In genomic region chr1:159702038-159702437, GRCm38 (mm10) we compare ENCODE assay signal across 11 mouse cellular contexts.
DNase-seq lines count a peak whose midpoint lies in the region; ATAC-seq lines count a peak whose summit lies in the region.
"Had no signal": no experiment of that assay in that cellular context is flagged by ENCODE, and none has a peak within 500 bp of the region (broad histone marks: within the 10 kb centered on the region; RNA-seq: fewer than 3 reads in every experiment).

No protein-coding gene starts in this region.

- H3K4me3 ChIP-seq in heart, embryonic 12.5 days: no peak overlapping the region
- H3K4me3 ChIP-seq: erythroblast, embryonic 14.5 days had no signal

- no peaks in the 10 kb centered on the region for H3K9me3 ChIP-seq in heart, embryonic 12.5 days (replicated peaks)

- peak; percentile 61 for DNase-seq in heart, postnatal 4 days
- DNase-seq in thymus, postnatal 0 days (ENCODE audit: low spot score): peak; percentile 47
- no peak for DNase-seq in thymus, postnatal 36 days
- peak; percentile 66 for DNase-seq in hindlimb bud, embryonic 11.5 days (ENCODE audit: extremely low spot score, low read depth, low spot score)
- DNase-seq in right cerebral cortex, adult 2 months (ENCODE audit: low spot score in 2 of 2): no peak
- no peak for DNase-seq in layer of hippocampus, postnatal 14 days (ENCODE audit: low spot score in 2 of 2)
- DNase-seq: right cerebral cortex, postnatal 25 days had no signal

- H3K9ac ChIP-seq in heart, embryonic 12.5 days: no peak overlapping the region

- H3K27me3 ChIP-seq in heart, embryonic 12.5 days (replicated peaks): no peaks in the 10 kb centered on the region

- H3K4me2 ChIP-seq in heart, embryonic 12.5 days: no peak overlapping the region

- 91% methylated on average over 8 of the region's 9 CpGs for WGBS in heart, embryonic 12.5 days

- H3K4me1 ChIP-seq in heart, embryonic 12.5 days (replicated peaks): no peaks in the 10 kb centered on the region

- ATAC-seq in heart, embryonic 12.5 days (ENCODE audit: insufficient number of reproducible peaks, low FRiP score): no peak
- ATAC-seq in erythroblast, adult 5-6 weeks (replicated peaks; ENCODE audit: low FRiP score, poor library complexity, severe bottlenecking): no peak
- ATAC-seq: inflammation-experienced regulatory T-cells, adult 6 months had no signal

- H3K36me3 ChIP-seq in heart, embryonic 12.5 days: no peaks in the 10 kb centered on the region

- no peak overlapping the region for H3K27ac ChIP-seq in heart, embryonic 12.5 days (ENCODE audit: poor library complexity, severe bottlenecking)

Comparison
In these comparisons a context has a peak if more than half of its experiments do, and no peak if none do; other contexts are left out.
1. DNase-seq: peak in heart, postnatal 4 days (single experiment), thymus, postnatal 0 days (single experiment) and hindlimb bud, embryonic 11.5 days (single experiment); none in thymus, postnatal 36 days (0 of 2), right cerebral cortex, adult 2 months (0 of 2) and layer of hippocampus, postnatal 14 days (0 of 2).